Mouse (Mus musculus) layer of hippocampus, adult 9-10 months (tissue): ENCODE data around the gene 1700013F07Rik.
"Not testable (repeated sequence)": the region's sequence is repeated elsewhere in the genome, so short reads cannot be mapped to it uniquely, and the experiment has no call there.

Experiments
- DNase-seq: peaks from one replicate; pipeline ENCODE4 v3.0.0; 2022; ENCODE audit warnings: low spot score

The 1700013F07Rik gene

GRCm38 (mm10) chr3:108533951-108534350 is at the start of gene 1700013F07Rik:
TSS of gene 1700013F07Rik (plus strand) at chr3:108534150.
- DNase-seq = no peak

- no peak for DNase-seq
These were observed 49.2 kb upstream of the 1700013F07Rik start for GRCm38 (mm10) chr3:108484749-108485148.

GRCm38 (mm10) chr3:108489968-108490367 is 44.0 kb upstream of the 1700013F07Rik start:
- DNase-seq = no peak

- DNase-seq = no peak
These were observed 39.0 kb upstream of the 1700013F07Rik start for GRCm38 (mm10) chr3:108494861-108495474.

GRCm38 (mm10) chr3:108495486-108495885 is 38.5 kb upstream of the 1700013F07Rik start:
- no peak for DNase-seq

- no peak for DNase-seq
These were observed 36.3 kb upstream of the 1700013F07Rik start for GRCm38 (mm10) chr3:108497602-108498001.

- no peak for DNase-seq
These were observed 34.1 kb upstream of the 1700013F07Rik start for GRCm38 (mm10) chr3:108499826-108500225.

- not testable (repeated sequence) for DNase-seq
These were observed 32.5 kb upstream of the 1700013F07Rik start for GRCm38 (mm10) chr3:108501411-108501810.

GRCm38 (mm10) chr3:108503908-108504307 is 30.0 kb upstream of the 1700013F07Rik start:
- no peak for DNase-seq

- no peak for DNase-seq
These were observed 25.0 kb upstream of the 1700013F07Rik start for GRCm38 (mm10) chr3:108508745-108509474.

- DNase-seq = no peak
These were observed 23.8 kb upstream of the 1700013F07Rik start for GRCm38 (mm10) chr3:108510156-108510555.

GRCm38 (mm10) chr3:108510716-108511483 is 23.1 kb upstream of the 1700013F07Rik start:
- no peak for DNase-seq

GRCm38 (mm10) chr3:108513465-108513864 is 20.5 kb upstream of the 1700013F07Rik start:
- no peak for DNase-seq

- no peak for DNase-seq
These were observed 15.7 kb upstream of the 1700013F07Rik start for GRCm38 (mm10) chr3:108518276-108518675.

- no peak for DNase-seq
These were observed 10.5 kb upstream of the 1700013F07Rik start for GRCm38 (mm10) chr3:108523415-108523814.

GRCm38 (mm10) chr3:108528489-108528888 is 5.5 kb upstream of the 1700013F07Rik start:
- DNase-seq = no peak

- DNase-seq = no peak
These were observed 650 bp upstream of the 1700013F07Rik start for GRCm38 (mm10) chr3:108533114-108533885.

GRCm38 (mm10) chr3:108535896-108536516 is 2.1 kb downstream of the 1700013F07Rik start:
- no peak for DNase-seq

- DNase-seq = no peak
These were observed 2.7 kb downstream of the 1700013F07Rik start, which contains the start of gene 5330417C22Rik for GRCm38 (mm10) chr3:108536517-108537260. TSS of gene 5330417C22Rik (minus strand) at chr3:108536536.

- peak; percentile 87 for DNase-seq
These were observed 3.4 kb downstream of the 1700013F07Rik start for GRCm38 (mm10) chr3:108537303-108537702.

- no peak for DNase-seq
These were observed 8.3 kb downstream of the 1700013F07Rik start for GRCm38 (mm10) chr3:108542299-108542698.
